Mouse (Mus musculus): ENCODE measurements around the gene Sfmbt1.
"Not testable (repeated sequence)": the region's sequence is repeated elsewhere in the genome, so short reads cannot be mapped to it uniquely, and the experiment has no call there.

The Sfmbt1 gene

DNA sequence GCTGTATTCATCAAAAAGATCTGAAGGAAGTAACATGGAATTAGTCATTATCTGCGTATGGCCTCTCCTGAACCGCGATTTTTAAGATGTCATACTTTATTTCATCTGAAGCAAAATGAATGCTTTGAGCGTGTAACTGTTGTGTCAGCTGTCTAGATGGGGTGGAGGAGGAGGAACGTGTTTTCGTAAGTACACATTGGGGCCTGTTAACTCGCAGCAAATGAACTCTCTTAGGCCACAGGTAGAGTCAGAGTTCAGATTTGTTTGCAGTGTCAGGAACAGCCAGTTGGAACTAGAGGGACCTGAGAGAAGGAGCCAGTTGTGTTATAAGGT is 2.3 kb downstream of the Sfmbt1 start:
- DNase-seq (ENCODE audit: low spot score): no peak

DNA sequence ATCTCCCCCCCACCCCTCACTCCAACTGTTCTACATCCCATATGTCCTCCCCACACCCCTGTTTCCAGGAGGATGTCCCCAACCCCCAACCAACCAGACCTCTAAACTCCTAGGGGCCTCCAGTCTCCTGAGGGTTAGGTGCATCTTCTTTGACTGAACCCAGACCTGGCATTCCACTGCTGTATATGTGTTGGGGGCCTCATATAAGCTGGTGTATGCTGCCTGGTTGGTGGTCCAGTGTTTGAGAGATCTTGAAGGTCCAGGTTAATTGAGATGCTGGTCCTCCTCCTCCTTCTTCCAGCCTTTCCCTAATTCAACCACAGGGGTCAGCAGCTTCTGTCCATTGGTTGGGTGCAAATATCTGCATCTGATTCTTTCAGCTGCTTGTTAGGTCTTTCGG is 4.0 kb downstream of the Sfmbt1 start:
- not testable (repeated sequence) for DNase-seq (ENCODE audit: low spot score)

DNA sequence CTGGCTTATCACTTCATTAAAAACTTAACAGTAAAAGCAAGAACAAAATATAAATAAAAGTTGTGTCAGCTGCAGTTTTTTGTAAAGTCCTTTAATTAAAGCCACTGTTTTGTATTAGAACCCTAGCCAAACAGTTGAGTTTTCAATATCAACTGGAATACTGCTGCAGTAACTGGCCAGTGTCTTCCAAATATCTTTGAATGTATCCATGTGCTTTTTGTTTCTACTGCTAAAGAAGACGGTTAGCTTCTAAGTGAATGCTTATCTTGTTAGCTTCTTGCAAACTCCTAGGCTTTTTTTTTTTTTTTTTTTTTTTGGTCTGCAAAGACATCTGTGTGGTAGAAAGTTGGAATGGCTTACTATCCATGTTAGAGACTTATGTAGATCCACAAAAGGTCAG is 4.9 kb downstream of the Sfmbt1 start:
- no peak for DNase-seq (ENCODE audit: low spot score)

DNA sequence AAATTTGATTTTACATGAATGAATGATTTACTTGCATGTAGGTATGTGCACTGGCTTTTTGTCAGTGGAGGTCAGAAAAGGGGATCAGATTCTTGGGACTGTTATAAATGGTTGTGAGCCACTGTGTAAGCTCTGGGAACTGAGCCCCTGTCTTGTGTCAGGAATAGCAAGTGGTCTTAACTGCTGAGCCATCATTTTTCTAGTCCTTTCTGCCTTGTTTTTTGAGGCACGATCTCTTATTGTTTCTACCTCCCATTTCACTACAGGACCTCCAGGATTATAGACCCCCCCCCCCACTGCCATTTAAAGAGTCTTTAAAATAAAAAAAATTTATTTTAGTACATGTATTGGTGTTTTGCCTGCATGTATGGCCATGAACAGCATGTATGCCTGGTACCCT is 7.2 kb downstream of the Sfmbt1 start:
- no peak for DNase-seq (ENCODE audit: low spot score)

DNA sequence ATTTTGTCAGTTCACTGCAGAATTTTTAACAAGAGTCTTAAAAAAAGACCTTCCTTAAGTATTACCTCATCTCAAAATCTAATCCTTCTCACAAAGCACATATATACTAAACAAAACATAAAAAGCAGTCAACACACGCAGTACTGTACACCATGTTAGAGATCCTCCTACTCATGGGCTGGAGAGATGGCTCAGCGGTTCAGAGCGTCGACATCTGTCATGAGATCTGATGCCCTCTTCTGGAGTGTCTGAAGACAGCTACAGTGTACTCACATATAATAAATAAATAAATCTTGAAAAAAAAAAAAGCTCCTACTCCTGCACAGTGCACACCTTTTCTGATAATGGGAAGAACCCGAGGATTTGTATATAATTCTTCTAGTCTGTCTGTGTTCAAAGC is 7.8 kb downstream of the Sfmbt1 start:
- DNase-seq (ENCODE audit: low spot score): no peak

DNA sequence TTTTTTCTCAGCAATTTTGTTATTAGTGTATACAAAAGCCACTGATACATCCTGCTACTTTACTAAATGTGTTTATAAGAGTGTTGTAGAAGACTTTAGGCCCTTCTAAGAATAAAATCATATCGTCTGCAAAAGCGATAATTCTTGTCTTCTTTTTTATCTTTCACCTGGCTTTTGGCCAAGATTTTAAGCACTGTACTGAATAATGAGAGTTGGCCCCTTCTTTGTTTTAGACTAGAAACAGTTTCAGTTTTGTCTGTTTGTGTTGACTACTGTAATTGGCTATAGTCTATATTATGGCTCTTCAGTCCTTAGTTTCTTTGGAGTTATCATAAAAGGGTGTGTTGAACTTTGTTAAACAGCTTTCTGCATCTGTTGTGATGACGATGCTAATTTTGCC is 17.2 kb downstream of the Sfmbt1 start:
- no peak for DNase-seq (ENCODE audit: low spot score)

DNA sequence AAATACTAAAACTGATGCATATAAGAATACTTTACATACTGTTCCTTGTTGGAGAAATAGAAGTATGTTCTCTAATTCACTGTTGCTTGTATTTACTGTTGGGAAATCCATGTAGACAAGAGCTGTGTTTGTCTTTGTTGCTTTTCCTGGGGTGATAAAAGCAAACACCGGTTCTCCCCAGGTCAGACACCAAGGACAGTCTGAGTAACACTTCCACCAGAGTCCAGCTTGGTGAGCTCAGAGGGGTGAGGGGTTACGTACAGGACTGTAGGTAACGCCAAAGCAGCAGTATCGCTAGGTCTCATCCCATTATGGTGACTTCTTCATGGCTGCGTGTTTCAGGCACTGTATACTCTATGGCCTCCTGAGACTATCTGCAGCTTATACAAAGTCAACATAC is 20.0 kb downstream of the Sfmbt1 start:
- DNase-seq (ENCODE audit: low spot score): no peak

DNA sequence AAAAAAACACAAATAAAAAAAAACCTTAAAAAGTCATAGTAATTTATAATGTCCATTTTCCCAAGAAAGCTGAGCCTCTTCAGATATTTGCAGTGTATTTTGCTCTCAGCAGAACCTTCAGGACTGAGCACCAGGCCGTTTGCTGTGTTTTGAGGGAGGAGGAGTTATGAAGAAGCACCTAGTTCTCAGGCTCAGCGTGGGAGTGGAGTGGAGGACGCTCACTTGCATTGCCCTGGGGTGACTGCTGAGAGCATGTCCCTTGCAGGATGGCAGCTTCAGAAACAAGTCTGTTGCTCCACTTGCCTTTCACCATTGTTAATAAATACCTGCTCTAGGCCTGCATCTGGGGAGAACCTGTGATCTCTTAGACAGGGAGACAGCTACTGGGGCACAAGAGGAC is 21.2 kb downstream of the Sfmbt1 start:
- no peak for DNase-seq (ENCODE audit: low spot score)

DNA sequence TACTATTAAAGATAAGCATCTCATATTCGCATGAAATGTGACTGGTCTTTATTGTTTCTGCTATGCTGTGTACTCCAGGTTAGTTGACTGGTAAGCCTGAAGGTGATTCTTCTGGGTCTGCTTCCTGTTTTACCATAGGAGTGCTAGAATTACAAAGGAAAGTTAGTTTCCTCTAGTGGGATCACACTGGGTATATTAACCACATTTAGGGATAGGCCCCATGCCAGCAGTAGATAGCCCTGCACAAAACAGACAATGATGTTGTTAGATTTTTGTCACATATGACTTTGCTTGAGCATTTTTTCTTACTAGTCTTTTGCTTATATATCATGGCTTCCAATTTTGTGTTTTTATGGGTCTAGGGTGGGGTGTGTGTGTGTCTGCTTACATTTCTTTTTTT is 21.8 kb downstream of the Sfmbt1 start:
- no peak for DNase-seq (ENCODE audit: low spot score)

DNA sequence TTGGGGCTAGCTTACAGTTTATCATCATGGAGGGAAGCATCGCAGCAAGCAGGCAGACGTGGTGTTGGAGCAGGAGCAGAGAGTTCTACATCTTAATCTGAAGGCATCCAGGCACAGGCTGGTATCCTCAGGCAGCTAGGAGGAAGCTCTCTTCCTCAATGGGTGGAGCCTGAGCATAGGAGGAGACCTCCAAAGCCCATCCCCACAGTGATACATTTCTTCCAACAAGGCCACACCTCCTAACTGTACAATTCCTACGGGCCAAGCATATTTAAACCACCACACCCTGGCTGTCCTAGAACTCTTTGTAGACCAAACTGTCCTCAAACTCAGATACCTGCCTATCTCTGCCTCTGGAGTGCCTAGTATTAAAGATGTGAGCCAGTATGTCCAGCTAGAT is 29.2 kb downstream of the Sfmbt1 start:
- no peak for DNase-seq (ENCODE audit: low spot score)

DNA sequence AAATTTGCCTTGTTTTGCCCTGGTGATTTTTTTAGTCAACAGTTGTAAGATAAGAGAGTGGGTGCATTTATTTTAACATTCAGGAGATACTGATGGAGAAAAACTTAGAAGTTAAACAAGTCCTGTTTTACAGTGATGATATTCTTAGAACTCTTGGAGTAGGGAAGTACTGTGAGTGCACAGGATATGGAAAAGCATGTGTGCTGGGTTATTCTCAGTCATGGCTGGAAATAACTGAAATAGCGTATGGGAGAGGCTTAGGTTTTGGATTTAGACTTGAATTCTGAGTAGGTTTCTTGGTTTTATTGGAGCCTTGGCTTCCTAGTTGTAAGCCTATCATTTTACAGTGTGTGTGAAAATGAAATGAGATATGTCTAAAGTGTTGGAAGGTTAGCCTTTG is 31.5 kb downstream of the Sfmbt1 start:
- no peak for DNase-seq (ENCODE audit: low spot score)

DNA sequence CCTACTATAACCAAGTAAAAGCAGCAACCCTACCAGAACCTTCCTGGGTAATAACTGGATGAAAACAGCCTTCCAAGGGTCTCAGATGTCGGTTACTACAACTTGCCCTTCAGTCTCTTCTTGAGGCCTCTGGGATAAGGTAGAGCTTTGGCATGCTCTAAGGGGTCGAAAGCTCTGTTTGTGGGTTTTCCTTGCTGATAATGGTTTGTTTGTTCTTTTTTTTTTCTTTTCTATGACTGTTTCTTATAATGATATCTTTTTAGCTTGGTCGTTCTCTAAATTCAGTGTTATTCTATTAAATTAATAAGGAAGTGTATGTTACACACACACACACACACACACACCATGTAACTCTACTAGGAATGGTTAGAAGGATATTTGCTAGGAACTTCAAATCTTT is 42.6 kb downstream of the Sfmbt1 start:
- no peak for DNase-seq (ENCODE audit: low spot score)

DNA sequence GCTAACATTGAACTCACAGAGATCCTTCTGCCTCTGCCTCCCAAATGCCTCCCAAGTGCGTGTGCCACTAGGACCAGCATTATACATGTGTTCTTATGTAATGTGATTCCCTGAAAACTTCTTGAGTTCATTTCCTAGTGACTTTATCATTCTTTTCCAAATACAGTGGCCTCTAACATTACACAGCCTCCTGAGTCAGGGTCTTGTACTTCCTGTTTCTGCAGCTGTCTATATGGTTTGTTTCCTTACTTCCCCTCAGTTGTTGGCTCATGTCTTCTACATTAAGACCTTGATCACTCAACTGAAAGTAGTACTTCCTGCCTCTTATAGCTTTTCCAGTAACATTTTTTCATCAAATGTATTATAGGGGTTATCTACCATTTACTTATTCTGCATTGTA is 46.6 kb downstream of the Sfmbt1 start:
- no peak for DNase-seq (ENCODE audit: low spot score)

DNA sequence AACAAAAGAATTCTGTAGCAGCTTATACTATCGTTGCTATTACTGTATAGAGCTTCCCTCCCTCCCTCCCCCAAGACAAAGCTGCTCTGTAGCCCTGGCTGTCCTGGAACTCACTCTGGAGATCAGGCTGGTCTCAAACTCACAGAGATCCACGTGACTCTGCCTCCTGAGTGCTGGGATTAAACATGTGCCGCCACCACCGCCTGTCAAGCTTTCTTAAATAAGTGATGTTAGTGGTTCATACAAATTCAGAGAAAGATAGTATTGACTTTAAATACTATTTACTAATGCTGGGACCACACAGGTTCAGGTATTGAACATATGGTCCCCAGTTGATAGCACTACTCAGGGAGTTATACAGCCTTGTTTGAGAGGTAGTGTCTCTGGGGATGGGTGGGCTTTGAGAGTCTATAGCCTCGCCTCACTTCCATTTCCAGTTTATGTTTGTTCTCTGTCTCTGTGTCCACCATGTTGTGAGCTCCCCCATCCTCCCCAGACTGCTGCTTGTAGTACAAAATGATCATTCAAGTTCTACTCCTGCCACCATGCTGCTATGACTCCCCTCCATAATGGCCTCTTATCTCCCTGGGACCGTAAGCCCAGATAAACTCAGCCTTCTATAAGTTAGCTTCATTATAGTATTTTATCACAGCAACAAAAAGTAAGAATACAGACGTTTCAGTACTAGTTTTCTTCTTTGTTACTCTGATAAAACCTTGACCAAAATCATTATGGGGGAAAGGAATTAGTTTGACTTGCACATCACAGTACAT is 47.7 kb downstream of the Sfmbt1 start:
- DNase-seq (ENCODE audit: low spot score): no peak

DNA sequence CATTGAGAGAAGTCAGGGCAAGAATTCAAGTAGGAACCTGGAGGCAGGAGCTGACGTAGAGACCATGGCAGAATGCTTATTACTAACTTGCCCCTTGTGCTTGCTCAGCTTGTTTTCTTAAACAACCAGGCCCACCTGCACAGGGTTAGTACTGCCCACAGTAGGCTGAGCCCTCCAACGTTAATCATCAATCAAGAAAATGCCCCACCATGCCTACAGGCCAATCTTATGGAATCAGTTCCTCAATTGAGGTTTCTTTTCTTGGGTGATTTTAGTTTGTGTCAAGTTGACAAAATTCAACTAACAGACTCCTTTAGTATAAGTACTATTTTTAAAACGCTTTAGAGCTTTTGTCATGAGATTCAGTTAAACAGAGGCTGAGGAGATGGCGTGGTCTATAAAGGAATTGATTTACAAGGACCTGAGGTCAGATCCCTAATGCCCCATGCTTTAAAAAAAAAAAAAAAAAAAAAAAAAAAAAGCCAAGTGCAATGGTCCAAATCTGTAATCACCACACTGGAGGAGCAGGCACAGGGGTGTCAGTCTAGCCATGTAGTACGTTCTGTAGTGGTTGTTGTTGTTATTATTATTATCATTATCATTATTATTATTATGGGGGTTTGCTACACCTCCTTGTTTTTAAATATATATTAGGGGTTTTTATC is 48.4 kb downstream of the Sfmbt1 start:
- DNase-seq (ENCODE audit: low spot score): no peak

DNA sequence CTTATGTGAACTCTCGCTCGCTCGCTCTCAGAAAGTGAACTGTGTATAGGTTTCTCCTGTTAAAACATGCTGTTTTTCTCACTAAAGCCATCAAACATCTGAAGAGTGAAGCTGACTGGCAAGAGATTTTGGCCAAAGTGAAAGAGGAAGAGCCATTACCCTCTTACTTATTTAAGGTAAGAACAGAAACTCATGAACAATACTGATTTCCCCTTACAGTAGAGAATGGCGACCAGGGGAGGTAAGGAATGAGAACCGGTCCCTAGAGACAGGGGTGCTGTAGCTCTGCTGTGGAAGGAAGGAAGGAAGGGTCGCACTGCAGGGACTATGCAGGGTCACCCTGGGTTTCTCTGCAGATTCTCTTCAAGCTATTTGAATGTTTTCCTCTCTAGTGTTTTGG is 70.0 kb downstream of the Sfmbt1 start:
- DNase-seq (ENCODE audit: low spot score): no peak

DNA sequence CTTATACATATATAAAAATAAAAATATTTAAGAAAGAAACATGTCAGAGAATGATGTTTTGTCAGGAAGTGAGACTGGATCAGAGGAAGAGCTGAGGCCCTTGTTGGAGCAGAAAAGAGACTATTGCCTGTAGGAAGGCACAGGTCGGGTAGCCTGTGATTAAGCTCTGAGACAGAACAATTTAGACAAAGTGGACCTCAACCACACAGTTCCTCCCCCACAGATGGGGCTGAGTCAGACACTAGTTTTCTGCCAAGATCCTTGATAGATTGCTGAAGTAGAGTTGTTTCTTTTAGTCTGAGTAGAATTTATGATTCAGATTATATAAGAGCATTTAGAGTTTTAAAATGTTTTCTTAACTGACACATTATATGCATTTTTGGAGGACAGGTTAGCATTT is 74.8 kb downstream of the Sfmbt1 start:
- DNase-seq (ENCODE audit: low spot score): no peak

DNA sequence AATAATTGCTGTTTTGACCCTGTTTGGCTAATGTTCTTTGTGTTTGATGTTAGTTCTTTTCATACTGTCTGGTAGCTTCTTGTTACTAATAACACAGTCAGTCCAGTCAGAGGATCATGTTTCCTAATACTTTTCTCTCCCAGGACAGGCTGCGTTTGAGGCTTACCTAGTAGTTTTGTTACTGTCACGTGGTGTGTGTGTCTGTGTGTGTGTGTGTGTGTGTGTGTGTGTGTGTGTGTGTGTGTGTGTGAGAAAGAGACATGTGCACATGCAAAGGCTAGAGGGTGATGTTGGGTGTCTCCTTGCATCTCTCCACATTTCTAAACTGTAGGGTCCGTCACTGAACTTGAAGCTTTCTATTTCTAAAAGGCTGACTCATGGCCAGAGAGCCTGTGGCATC is 78.2 kb downstream of the Sfmbt1 start:
- no peak for DNase-seq (ENCODE audit: low spot score)

DNA sequence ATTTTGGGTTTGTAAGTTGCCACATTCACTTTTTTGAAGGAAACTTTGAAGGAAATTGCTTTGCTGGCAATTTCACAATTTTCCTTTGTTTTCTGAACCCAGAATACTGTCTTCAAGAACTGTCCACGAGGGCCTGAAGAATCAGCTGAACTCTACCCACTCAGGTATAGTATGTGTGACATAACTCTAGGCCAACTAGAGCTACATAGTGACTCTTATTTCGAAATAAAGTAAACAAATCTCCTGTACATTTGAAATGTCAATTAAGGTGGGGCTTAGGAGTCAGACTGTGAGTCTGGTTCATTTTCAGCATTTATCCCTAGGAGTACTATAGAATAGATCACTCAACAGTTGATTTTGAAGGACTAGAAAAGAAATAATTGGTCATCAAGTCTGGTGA is 87.1 kb downstream of the Sfmbt1 start:
- DNase-seq (ENCODE audit: low spot score): no peak

DNA sequence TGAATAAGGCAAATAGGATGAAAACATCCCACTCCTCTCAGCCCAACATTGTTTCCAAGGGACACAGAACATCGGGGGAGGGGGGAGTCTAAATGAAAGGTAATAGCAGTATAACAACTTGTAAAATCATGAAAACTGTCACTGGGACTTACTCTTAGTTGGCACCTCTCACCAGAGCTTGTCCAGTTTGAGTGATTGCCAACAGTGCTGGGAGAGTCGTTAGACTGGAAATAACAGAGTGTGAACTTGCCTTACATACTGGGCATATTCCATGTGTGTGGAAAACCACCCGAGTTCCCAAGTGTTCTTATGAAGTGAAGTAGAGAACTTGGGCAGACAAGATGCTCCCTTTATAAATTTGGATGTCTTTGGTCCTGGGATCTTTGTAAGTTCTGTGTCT is 106.5 kb downstream of the Sfmbt1 start:
- DNase-seq (ENCODE audit: low spot score): no peak

DNA sequence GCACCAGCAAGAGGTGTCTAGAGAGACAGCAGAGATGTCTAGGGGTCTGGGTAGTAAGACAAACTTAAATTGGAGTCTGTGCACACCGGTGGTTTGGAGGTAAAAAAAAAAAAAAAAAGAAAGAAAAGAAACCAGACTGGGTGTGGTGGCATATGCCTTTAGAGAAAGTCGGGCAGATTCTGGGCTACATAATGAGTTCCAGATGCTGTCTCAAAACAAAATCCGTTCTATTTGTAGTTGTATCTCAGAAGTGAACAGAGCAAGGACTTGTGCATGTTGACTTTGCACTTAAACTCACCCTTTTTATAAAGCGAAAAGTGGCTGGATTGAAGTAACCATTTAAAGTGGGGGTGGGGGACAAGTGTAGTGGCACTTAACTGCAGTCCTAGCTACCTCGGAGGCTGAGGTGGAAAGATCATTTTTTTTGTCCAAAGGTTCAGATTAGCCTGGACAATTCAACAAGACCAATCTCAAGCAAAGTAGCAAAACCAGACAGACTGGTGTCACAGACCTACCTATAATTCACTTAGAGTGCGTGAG is 109.9 kb downstream of the Sfmbt1 start:
- no peak for DNase-seq (ENCODE audit: low spot score)

DNA sequence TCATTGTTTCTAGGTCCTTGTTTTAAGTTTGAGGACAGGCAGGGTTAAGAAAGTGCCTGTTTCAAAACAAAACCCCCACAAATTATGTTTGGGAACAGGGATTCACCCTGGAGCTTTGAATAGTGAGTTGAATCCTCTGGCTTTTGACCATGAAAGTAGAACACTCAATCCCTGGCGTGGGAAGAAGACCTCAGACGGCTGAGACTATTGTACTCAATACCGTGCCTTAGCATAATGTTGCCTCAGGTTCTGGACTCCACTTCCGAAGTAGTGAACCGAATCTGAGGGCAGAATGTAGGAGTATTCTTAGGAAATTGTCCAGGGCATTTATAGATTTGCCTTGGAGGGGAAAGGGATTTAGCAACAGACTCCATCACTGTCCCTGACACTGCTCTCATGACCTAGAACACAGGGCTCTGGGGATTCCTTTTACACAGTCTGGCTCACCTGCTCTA is 110.4 kb downstream of the Sfmbt1 start:
- no peak for DNase-seq (ENCODE audit: low spot score)

DNA sequence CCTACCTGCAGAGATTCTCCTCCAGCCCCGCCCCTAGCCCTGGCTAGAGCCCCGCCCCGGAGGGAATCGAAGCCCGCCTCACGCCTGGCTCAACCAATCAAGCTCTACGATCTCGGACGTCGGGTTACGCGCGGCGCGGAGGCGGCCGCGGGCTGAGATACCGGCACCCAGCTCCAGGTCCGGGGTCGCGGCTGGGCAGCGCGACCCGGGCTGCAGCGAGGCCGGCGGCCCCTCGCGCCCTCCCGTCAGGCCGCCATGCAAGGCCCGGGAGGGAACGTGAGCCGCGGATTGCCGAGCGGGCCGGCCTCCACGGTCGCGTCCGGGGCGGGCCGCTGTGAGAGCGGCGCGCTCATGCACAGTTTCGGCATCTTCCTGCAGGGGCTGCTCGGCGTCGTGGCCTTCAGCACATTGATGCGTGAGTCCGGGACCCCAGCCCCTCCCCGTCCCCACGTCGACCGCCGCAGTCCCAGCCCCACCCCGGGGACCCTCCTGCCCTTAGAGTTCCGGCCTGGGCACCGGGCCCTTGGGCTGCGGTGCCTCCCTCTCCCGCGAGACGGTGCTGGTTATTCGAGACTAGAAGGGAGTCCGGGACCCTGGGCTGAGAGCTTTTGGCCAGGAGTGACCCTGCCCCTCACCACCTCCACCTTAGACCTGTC is 111.0 kb downstream of the Sfmbt1 start, which contains the start of gene Tmem110:
TSS of gene Tmem110 (plus strand) at position 115 of the 656 bp plus-strand sequence.
- peak; percentile 92 for DNase-seq (ENCODE audit: low spot score)

Measured in urinary bladder, postnatal 14 days (tissue).